Mouse (Mus musculus) embryonic facial prominence, embryonic 14.5 days (tissue): ENCODE measurements around the gene Otud7b. TPM values are rescaled to one million over a fixed set of nuclear protein-coding genes. Genes with fewer than 3 reads are reported as not detected.

Source experiments
- ATAC-seq: fragments of 200-750 bp; cut with Nextera tagmentation; 2 replicates; pipeline ENCODE4 v1.8.0; 2017; ENCODE audit warnings: low read depth, moderate number of reproducible peaks, moderate TSS enrichment
- DNase-seq: peaks from one replicate; pipeline ENCODE4 v3.0.0-alpha.2; 2015; ENCODE audit warnings: low spot score
- H3K27ac ChIP-seq: fragments of 300-500 bp; sonication (generic); replicated peaks from 2 replicates; pipeline ENCODE4 v1.5.1; 2014; ENCODE audit warnings: low read depth, mild to moderate bottlenecking, low read length, moderate library complexity
- H3K27me3 ChIP-seq: fragments of 300-500 bp; sonication (generic); replicated peaks from 2 replicates; pipeline ENCODE4 v1.6.1; 2014; ENCODE audit warnings: low read length; ENCODE audit not compliant: control insufficient read depth, insufficient read depth
- H3K36me3 ChIP-seq: fragments of 300-500 bp; sonication (generic); 2 replicates; pipeline ENCODE4 v1.6.1; 2014; ENCODE audit warnings: low read length, mixed read lengths; ENCODE audit not compliant: control insufficient read depth, insufficient read depth
- H3K4me1 ChIP-seq: fragments of 300-500 bp; sonication (generic); 2 replicates; pipeline ENCODE4 v1.6.1; 2014; ENCODE audit warnings: antibody characterized with exemption, low read length; ENCODE audit not compliant: control insufficient read depth, insufficient read depth
- H3K4me2 ChIP-seq: fragments of 300-500 bp; sonication (generic); 2 replicates; pipeline ENCODE4 v1.6.1; 2014; ENCODE audit warnings: low read depth, mild to moderate bottlenecking, low read length, moderate library complexity, mixed read lengths
- H3K4me3 ChIP-seq: fragments of 300-500 bp; sonication (generic); 2 replicates; pipeline ENCODE4 v1.5.1; 2014; ENCODE audit warnings: low read depth, mild to moderate bottlenecking, low read length
- H3K9ac ChIP-seq: fragments of 300-500 bp; sonication (generic); 2 replicates; pipeline ENCODE4 v1.6.1; 2014; ENCODE audit warnings: low read depth, mild to moderate bottlenecking, low read length, moderate library complexity, mixed read lengths
- H3K9me3 ChIP-seq: fragments of 300-500 bp; sonication (generic); 2 replicates; pipeline ENCODE4 v1.6.1; 2016; ENCODE audit warnings: low read length; ENCODE audit not compliant: control insufficient read depth
- WGBS: fragments of 180-500 bp; shearing (Covaris S2); extraction: QIAGEN DNeasy Blood & Tissue Kit; methylation state at CpG from one replicate; pipeline ENCODE4 v1.1.7; 2014; 5-methylcytosine and 5-hydroxymethylcytosine counted together
- polyA plus RNA-seq: library from polyadenylated mRNA; unstranded; fragments of >200 nt; fragmentation: Nextera tagmentation; extraction: Ambion mirVana; gene quantifications from 2 replicates; pipeline ENCODE4 v1.2.1, GENCODE M21; 2014

The Otud7b gene
- polyA plus RNA-seq, 1 experiment from 2014 or later, result 17.6 TPM

GRCm38 (mm10) chr3:96091146-96091545 is 13.2 kb upstream of the Otud7b start:
- ATAC-seq (no peak), DNase-seq (no peak)
- Histone ChIP-seq H3K4me3 (no peak overlapping the region), H3K4me1 (no peaks in the 10 kb centered on the region), H3K36me3 (no peaks in the 10 kb centered on the region), H3K27ac (no peak overlapping the region), H3K9me3 (no peaks in the 10 kb centered on the region), H3K27me3 (no peaks in the 10 kb centered on the region), H3K4me2 (no peak overlapping the region), H3K9ac (no peak overlapping the region)
- WGBS, result 73% methylated on average over 2 of the region's 2 CpGs

- DNase-seq, result no peak
- no peak for ATAC-seq
- H3K4me1 ChIP-seq, result no peaks in the 10 kb centered on the region
- 70% methylated on average over 6 of the region's 6 CpGs for WGBS
- H3K27me3 ChIP-seq, result no peaks in the 10 kb centered on the region
- H3K9ac ChIP-seq, result no peak overlapping the region
- H3K9me3 ChIP-seq, result no peaks in the 10 kb centered on the region
- H3K4me2 ChIP-seq, result no peak overlapping the region
- H3K27ac ChIP-seq, result no peak overlapping the region
- no peaks in the 10 kb centered on the region for H3K36me3 ChIP-seq
- H3K4me3 ChIP-seq, result no peak overlapping the region
Measured at GRCm38 (mm10) chr3:96091966-96092365, 12.4 kb upstream of the Otud7b start.

GRCm38 (mm10) chr3:96093509-96093908 is 10.8 kb upstream of the Otud7b start:
- DNase-seq (no peak), ATAC-seq (no peak)
- H3K27me3 ChIP-seq, result no peaks in the 10 kb centered on the region
- H3K4me3 ChIP-seq, result no peak overlapping the region
- no peak overlapping the region for H3K9ac ChIP-seq
- 64% methylated on average over 13 of the region's 13 CpGs for WGBS
- H3K4me2 ChIP-seq, result no peak overlapping the region
- H3K9me3 ChIP-seq, result no peaks in the 10 kb centered on the region
- H3K4me1 ChIP-seq, result no peaks in the 10 kb centered on the region
- no peak overlapping the region for H3K27ac ChIP-seq
- H3K36me3 ChIP-seq, result no peaks in the 10 kb centered on the region

GRCm38 (mm10) chr3:96094203-96094602 is 10.1 kb upstream of the Otud7b start:
- 77% methylated on average over 13 of the region's 13 CpGs for WGBS
- no peak for DNase-seq
- no peaks in the 10 kb centered on the region for H3K27me3 ChIP-seq
- no peak overlapping the region for H3K27ac ChIP-seq
- H3K9ac ChIP-seq, result no peak overlapping the region
- no peak overlapping the region for H3K4me3 ChIP-seq
- no peak for ATAC-seq
- no peaks in the 10 kb centered on the region for H3K4me1 ChIP-seq
- H3K4me2 ChIP-seq, result no peak overlapping the region
- no peaks in the 10 kb centered on the region for H3K36me3 ChIP-seq
- no peaks in the 10 kb centered on the region for H3K9me3 ChIP-seq

- no peak overlapping the region for H3K27ac ChIP-seq
- WGBS, result 64% methylated on average over 4 of the region's 4 CpGs
- no peak for DNase-seq
- no peaks in the 10 kb centered on the region for H3K9me3 ChIP-seq
- peaks cover 7% of the 10 kb centered on the region for H3K4me1 ChIP-seq
- H3K4me2 ChIP-seq, result no peak overlapping the region
- ATAC-seq, result no peak
- H3K4me3 ChIP-seq, result no peak overlapping the region
- H3K36me3 ChIP-seq, result no peaks in the 10 kb centered on the region
- no peaks in the 10 kb centered on the region for H3K27me3 ChIP-seq
- H3K9ac ChIP-seq, result no peak overlapping the region
Measured at GRCm38 (mm10) chr3:96098168-96098567, 6.2 kb upstream of the Otud7b start.

GRCm38 (mm10) chr3:96098616-96099267 is 5.6 kb upstream of the Otud7b start:
- H3K4me1 ChIP-seq, result peaks cover 11% of the 10 kb centered on the region
- no peaks in the 10 kb centered on the region for H3K36me3 ChIP-seq
- H3K9ac ChIP-seq, result no peak overlapping the region
- no peaks in the 10 kb centered on the region for H3K27me3 ChIP-seq
- WGBS, result 49% methylated on average over 7 of the region's 7 CpGs
- no peak overlapping the region for H3K4me3 ChIP-seq
- no peaks in the 10 kb centered on the region for H3K9me3 ChIP-seq
- ATAC-seq (peak; percentile 50), DNase-seq (peak; percentile 45)
- H3K27ac ChIP-seq, result no peak overlapping the region
- H3K4me2 ChIP-seq, result no peak overlapping the region

GRCm38 (mm10) chr3:96102100-96102872 is 2.0 kb upstream of the Otud7b start:
- Histone ChIP-seq H3K27ac (no peak overlapping the region), H3K9ac (peak overlapping the region; percentile 35; the same call in 1 of the 2 replicates), H3K4me2 (peak overlapping the region; percentile 40), H3K4me3 (peak overlapping the region; percentile 22), H3K27me3 (no peaks in the 10 kb centered on the region), H3K36me3 (no peaks in the 10 kb centered on the region), H3K4me1 (peaks cover 27% of the 10 kb centered on the region), H3K9me3 (no peaks in the 10 kb centered on the region)
- DNase-seq (peak; percentile 79), ATAC-seq (no peak; the same call in 1 of the 2 replicates)
- 20% methylated on average over 14 of the region's 14 CpGs for WGBS

GRCm38 (mm10) chr3:96103901-96104260 is 446 bp upstream of the Otud7b start:
- Histone ChIP-seq H3K27me3 (no peaks in the 10 kb centered on the region), H3K27ac (peak overlapping the region; percentile 92), H3K4me1 (peaks cover 27% of the 10 kb centered on the region), H3K4me2 (peak overlapping the region; percentile 77), H3K4me3 (peak overlapping the region; percentile 93), H3K9ac (peak overlapping the region; percentile 94), H3K9me3 (no peaks in the 10 kb centered on the region), H3K36me3 (no peaks in the 10 kb centered on the region)
- DNase-seq (peak; percentile 76), ATAC-seq (peak; percentile 68; the same call in 1 of the 2 replicates)
- WGBS, result 2% methylated on average over 7 of the region's 8 CpGs
